Mouse (Mus musculus): ENCODE data around the gene S100a13.

DNA sequence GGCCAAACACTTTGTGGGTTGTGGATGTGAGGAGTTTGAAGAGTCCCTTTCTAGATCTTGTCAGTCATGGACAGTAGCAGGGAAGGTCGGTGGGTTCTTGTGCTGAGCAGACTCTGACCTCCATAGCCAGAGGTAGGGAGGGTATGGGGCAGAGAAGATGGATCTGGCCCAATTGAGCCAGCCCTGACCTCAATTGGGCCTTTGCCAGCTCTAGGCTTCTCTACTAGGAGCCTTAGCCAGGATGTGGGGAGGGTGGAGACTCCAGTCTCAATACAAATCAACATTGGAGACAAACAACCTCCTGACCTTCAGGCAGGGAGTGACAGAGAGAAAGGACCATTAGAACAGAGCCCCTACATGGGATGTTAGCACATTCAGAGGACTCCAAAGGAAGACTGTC, 1.0 kb downstream of the S100a13 start:
- TF ChIP-seq CTCF (IDR thresholded peaks at IDR 0.05; ENCODE audit: low read depth) (no peak), EP300 (IDR thresholded peaks at IDR 0.05; ENCODE audit: low read depth) (no peak)

All from liver, embryonic 14.5 days (tissue).